Mouse (Mus musculus): Measurements from ENCODE around the gene Kcnk1. TPM values are rescaled to one million over a fixed set of nuclear protein-coding genes. Genes with fewer than 3 reads are reported as not detected.

Kcnk1 gene
- polyA plus RNA-seq, 1 experiment from 2014 or later: 66.5 TPM

- WGBS: 84% methylated on average over 4 of the region's 4 CpGs
- H3K36me3 ChIP-seq (ENCODE audit: insufficient read depth, low read length): no peaks in the 10 kb centered on the region
- no peak for DNase-seq (ENCODE audit: low spot score)
- no peak overlapping the region for H3K27ac ChIP-seq
- no peak overlapping the region for H3K4me3 ChIP-seq (replicated peaks; ENCODE audit: low read depth, low read length)
- H3K9me3 ChIP-seq (replicated peaks; ENCODE audit: low read length): no peaks in the 10 kb centered on the region
- ATAC-seq (replicated peaks; ENCODE audit: low FRiP score, low read depth): no peak
- no peak overlapping the region for H3K9ac ChIP-seq (ENCODE audit: low read depth, low read length)
- H3K4me1 ChIP-seq (replicated peaks; ENCODE audit: insufficient read depth, low read length): no peaks in the 10 kb centered on the region
- no peak for TF ChIP-seq CTCF (IDR thresholded peaks at IDR 0.05; ENCODE audit: low read depth)
- no peaks in the 10 kb centered on the region for H3K27me3 ChIP-seq (ENCODE audit: insufficient read depth, low read length)
- no peak overlapping the region for H3K4me2 ChIP-seq (ENCODE audit: low read length)
Measured at GRCm38 (mm10) chr8:126058876-126059275, 63.9 kb downstream of the Kcnk1 start.

- 75% methylated on average over 10 of the region's 10 CpGs for WGBS
- no peak overlapping the region for H3K9ac ChIP-seq (ENCODE audit: low read depth, low read length)
- H3K27me3 ChIP-seq (ENCODE audit: insufficient read depth, low read length): no peaks in the 10 kb centered on the region
- no peaks in the 10 kb centered on the region for H3K36me3 ChIP-seq (ENCODE audit: insufficient read depth, low read length)
- no peak overlapping the region for H3K27ac ChIP-seq
- H3K4me3 ChIP-seq (replicated peaks; ENCODE audit: low read depth, low read length): no peak overlapping the region
- no peak for TF ChIP-seq CTCF (IDR thresholded peaks at IDR 0.05; ENCODE audit: low read depth)
- H3K4me1 ChIP-seq (replicated peaks; ENCODE audit: insufficient read depth, low read length): no peaks in the 10 kb centered on the region
- DNase-seq (ENCODE audit: low spot score) (no peak), ATAC-seq (replicated peaks; ENCODE audit: low FRiP score, low read depth) (no peak)
- no peaks in the 10 kb centered on the region for H3K9me3 ChIP-seq (replicated peaks; ENCODE audit: low read length)
- no peak overlapping the region for H3K4me2 ChIP-seq (ENCODE audit: low read length)
Measured at GRCm38 (mm10) chr8:126062844-126063243, 67.9 kb downstream of the Kcnk1 start.

DNA sequence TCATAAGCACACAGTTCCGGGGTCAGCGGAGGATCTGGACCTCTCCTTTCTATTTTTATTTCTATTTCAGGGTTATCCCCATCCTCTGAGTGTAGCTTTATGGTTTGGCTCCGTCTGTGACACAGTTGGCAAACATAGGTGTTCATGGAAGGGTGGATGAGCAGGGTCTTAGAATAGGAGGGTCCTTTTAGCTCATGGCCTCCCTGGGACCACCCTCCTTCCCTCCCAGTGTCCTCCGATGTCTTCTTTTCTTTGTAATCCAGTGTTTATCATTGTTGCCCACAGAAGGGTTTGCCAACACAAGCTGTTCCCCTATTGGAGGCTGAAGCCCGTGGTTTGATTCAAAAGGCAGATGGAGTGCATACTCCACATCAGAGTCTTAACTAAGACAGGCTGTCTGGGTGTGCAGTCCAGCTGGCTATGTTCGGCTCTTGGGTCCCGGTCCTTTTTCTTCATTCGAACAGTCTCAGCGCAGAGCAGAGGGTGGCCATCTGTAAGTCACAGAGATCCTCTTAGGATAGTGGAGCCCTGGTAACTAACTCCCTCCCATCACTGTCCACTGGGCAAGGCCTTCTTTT lies 69.0 kb downstream of the Kcnk1 start:
- Histone ChIP-seq H3K4me2 (ENCODE audit: low read length) (no peak overlapping the region), H3K36me3 (ENCODE audit: insufficient read depth, low read length) (no peaks in the 10 kb centered on the region), H3K27me3 (ENCODE audit: insufficient read depth, low read length) (no peaks in the 10 kb centered on the region), H3K4me1 (replicated peaks; ENCODE audit: insufficient read depth, low read length) (no peaks in the 10 kb centered on the region), H3K4me3 (replicated peaks; ENCODE audit: low read depth, low read length) (no peak overlapping the region), H3K9ac (ENCODE audit: low read depth, low read length) (no peak overlapping the region), H3K9me3 (replicated peaks; ENCODE audit: low read length) (no peaks in the 10 kb centered on the region), H3K27ac (no peak overlapping the region)
- TF ChIP-seq CTCF (IDR thresholded peaks at IDR 0.05; ENCODE audit: low read depth): no peak
- no peak for DNase-seq (ENCODE audit: low spot score)
- 71% methylated on average over 9 of the region's 9 CpGs for WGBS
- ATAC-seq (replicated peaks; ENCODE audit: low FRiP score, low read depth): no peak

GRCm38 (mm10) chr8:126064587-126065145 lies 69.7 kb downstream of the Kcnk1 start:
- WGBS: 26% methylated on average over 8 of the region's 8 CpGs
- Histone ChIP-seq H3K27ac (no peak overlapping the region), H3K4me1 (replicated peaks; ENCODE audit: insufficient read depth, low read length) (no peaks in the 10 kb centered on the region), H3K9ac (ENCODE audit: low read depth, low read length) (no peak overlapping the region), H3K9me3 (replicated peaks; ENCODE audit: low read length) (no peaks in the 10 kb centered on the region), H3K4me2 (ENCODE audit: low read length) (no peak overlapping the region), H3K4me3 (replicated peaks; ENCODE audit: low read depth, low read length) (no peak overlapping the region), H3K27me3 (ENCODE audit: insufficient read depth, low read length) (no peaks in the 10 kb centered on the region), H3K36me3 (ENCODE audit: insufficient read depth, low read length) (no peaks in the 10 kb centered on the region)
- DNase-seq (ENCODE audit: low spot score): peak; percentile 73
- ATAC-seq (replicated peaks; ENCODE audit: low FRiP score, low read depth): no peak
- no peak for TF ChIP-seq CTCF (IDR thresholded peaks at IDR 0.05; ENCODE audit: low read depth)

- 56% methylated on average over 6 of the region's 6 CpGs for WGBS
- no peak for ATAC-seq (replicated peaks; ENCODE audit: low FRiP score, low read depth)
Measured at GRCm38 (mm10) chr8:126067306-126067705, 72.3 kb downstream of the Kcnk1 start.

GRCm38 (mm10) chr8:126068136-126068535 lies 73.2 kb downstream of the Kcnk1 start:
- Histone ChIP-seq H3K4me3 (replicated peaks; ENCODE audit: low read depth, low read length) (no peak overlapping the region), H3K9me3 (replicated peaks; ENCODE audit: low read length) (no peaks in the 10 kb centered on the region), H3K27me3 (ENCODE audit: insufficient read depth, low read length) (no peaks in the 10 kb centered on the region), H3K27ac (no peak overlapping the region), H3K4me1 (replicated peaks; ENCODE audit: insufficient read depth, low read length) (no peaks in the 10 kb centered on the region), H3K36me3 (ENCODE audit: insufficient read depth, low read length) (no peaks in the 10 kb centered on the region), H3K9ac (ENCODE audit: low read depth, low read length) (no peak overlapping the region), H3K4me2 (ENCODE audit: low read length) (no peak overlapping the region)
- DNase-seq (ENCODE audit: low spot score) (no peak), ATAC-seq (replicated peaks; ENCODE audit: low FRiP score, low read depth) (no peak)
- no peak for TF ChIP-seq CTCF (IDR thresholded peaks at IDR 0.05; ENCODE audit: low read depth)
- 82% methylated on average over 6 of the region's 6 CpGs for WGBS

More at GRCm38 (mm10) chr8:126067306-126067705, 72.3 kb downstream of the Kcnk1 start:
- Histone ChIP-seq H3K27me3 (ENCODE audit: insufficient read depth, low read length) (no peaks in the 10 kb centered on the region), H3K36me3 (ENCODE audit: insufficient read depth, low read length) (no peaks in the 10 kb centered on the region), H3K4me2 (ENCODE audit: low read length) (no peak overlapping the region), H3K9ac (ENCODE audit: low read depth, low read length) (no peak overlapping the region), H3K9me3 (replicated peaks; ENCODE audit: low read length) (no peaks in the 10 kb centered on the region), H3K27ac (no peak overlapping the region), H3K4me1 (replicated peaks; ENCODE audit: insufficient read depth, low read length) (no peaks in the 10 kb centered on the region), H3K4me3 (replicated peaks; ENCODE audit: low read depth, low read length) (no peak overlapping the region)
- DNase-seq (ENCODE audit: low spot score): no peak
- no peak for TF ChIP-seq CTCF (IDR thresholded peaks at IDR 0.05; ENCODE audit: low read depth)

DNA sequence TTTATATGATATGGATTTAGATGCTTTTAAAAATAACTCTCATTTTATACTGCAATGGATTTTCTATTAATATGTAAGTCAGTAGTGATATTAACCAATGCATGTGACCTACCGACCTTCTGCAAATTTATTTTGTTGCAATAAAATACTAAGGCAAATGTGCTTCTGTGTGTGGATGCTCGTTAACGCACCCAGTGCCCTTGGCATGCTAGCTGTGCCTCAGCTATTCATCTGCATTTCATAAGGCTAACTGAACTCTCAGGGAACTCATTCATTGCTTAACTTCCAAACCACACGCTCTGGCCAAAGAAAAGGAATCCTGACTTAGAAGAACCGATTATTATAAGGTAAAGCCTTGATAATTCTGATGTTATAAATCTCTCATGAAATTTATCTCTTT lies 77.7 kb downstream of the Kcnk1 start:
- H3K36me3 ChIP-seq (ENCODE audit: insufficient read depth, low read length): no peaks in the 10 kb centered on the region
- H3K4me1 ChIP-seq (replicated peaks; ENCODE audit: insufficient read depth, low read length): no peaks in the 10 kb centered on the region
- ATAC-seq (replicated peaks; ENCODE audit: low FRiP score, low read depth) (no peak), DNase-seq (ENCODE audit: low spot score) (no peak)
- H3K9me3 ChIP-seq (replicated peaks; ENCODE audit: low read length): no peaks in the 10 kb centered on the region
- no peak overlapping the region for H3K4me3 ChIP-seq (replicated peaks; ENCODE audit: low read depth, low read length)
- no peak overlapping the region for H3K27ac ChIP-seq
- H3K27me3 ChIP-seq (ENCODE audit: insufficient read depth, low read length): no peaks in the 10 kb centered on the region
- H3K4me2 ChIP-seq (ENCODE audit: low read length): no peak overlapping the region
- TF ChIP-seq CTCF (IDR thresholded peaks at IDR 0.05; ENCODE audit: low read depth): no peak
- WGBS: 65% methylated on average over 5 of the region's 5 CpGs
- no peak overlapping the region for H3K9ac ChIP-seq (ENCODE audit: low read depth, low read length)

Measured in kidney, postnatal 0 days (tissue).